Mouse (Mus musculus) forebrain, postnatal 0 days (tissue): ENCODE measurements around the gene Timm22. TPM values are rescaled to one million over a fixed set of nuclear protein-coding genes. Genes with fewer than 3 reads are reported as not detected.

Experiments
- ATAC-seq: fragments of 200-750 bp; cut with Nextera tagmentation; 2 replicates; pipeline ENCODE4 v1.8.0; 2017; ENCODE audit warnings: mild to moderate bottlenecking, moderate library complexity
- DNase-seq: peaks from one replicate; pipeline ENCODE4 v3.0.0-alpha.2; 2015
- H3K27ac ChIP-seq: fragments of 300-500 bp; sonication (generic); 2 replicates; pipeline ENCODE4 v1.5.1; 2014; ENCODE audit warnings: low read depth, mild to moderate bottlenecking, antibody characterized with exemption, low read length, moderate library complexity, mixed read lengths
- H3K27me3 ChIP-seq: fragments of 300-500 bp; sonication (generic); 2 replicates; pipeline ENCODE4 v1.6.1; 2014; ENCODE audit warnings: mild to moderate bottlenecking, low read length, mixed read lengths; ENCODE audit not compliant: insufficient read depth
- H3K36me3 ChIP-seq: fragments of 300-500 bp; sonication (generic); 2 replicates; pipeline ENCODE4 v1.6.1; 2014; ENCODE audit warnings: mild to moderate bottlenecking, moderate library complexity; ENCODE audit not compliant: insufficient read depth
- H3K4me1 ChIP-seq: fragments of 300-500 bp; sonication (generic); 2 replicates; pipeline ENCODE4 v1.6.1; 2014; ENCODE audit warnings: antibody characterized with exemption; ENCODE audit not compliant: insufficient read depth
- H3K4me2 ChIP-seq: fragments of 300-500 bp; sonication (generic); 2 replicates; pipeline ENCODE4 v1.6.1; 2014; ENCODE audit warnings: low read depth, mild to moderate bottlenecking, moderate library complexity
- H3K4me3 ChIP-seq: fragments of 300-500 bp; sonication (generic); 2 replicates; pipeline ENCODE4 v1.5.1; 2014; ENCODE audit warnings: low read depth, low read length, mixed read lengths
- H3K9ac ChIP-seq: fragments of 300-500 bp; sonication (generic); 2 replicates; pipeline ENCODE4 v1.6.1; 2014; ENCODE audit warnings: mild to moderate bottlenecking
- H3K9me3 ChIP-seq: fragments of 300-500 bp; sonication (generic); 2 replicates; pipeline ENCODE4 v1.6.1; 2016; ENCODE audit warnings: low read length
- CTCF ChIP-seq: sonication (generic); IDR thresholded peaks from 2 replicates; pipeline ENCODE4 v1.5.1; 2016; ENCODE audit warnings: antibody characterized with exemption, control low read depth, low read depth
- WGBS: fragments of 180-500 bp; shearing (Covaris S2); extraction: QIAGEN DNeasy Blood & Tissue Kit; methylation state at CpG from one replicate; pipeline ENCODE4 v1.1.7; 2014; 5-methylcytosine and 5-hydroxymethylcytosine counted together
- polyA plus RNA-seq: library from polyadenylated mRNA; unstranded; fragments of >200 nt; fragmentation: Nextera tagmentation; extraction: Ambion mirVana; gene quantifications from 2 replicates; pipeline ENCODE4 v1.2.1, GENCODE M21; 2015
- total RNA-seq: library from RNA; depleted of rRNA; stranded (reverse); fragments of >200 nt; gene quantifications from 2 replicates; pipeline ENCODE4 v1.2.3, GENCODE M21; 2014

The Timm22 gene
- total and polyA plus RNA-seq, 2 experiments from 2014 or later = 56.6 to 98.2 TPM

DNA sequence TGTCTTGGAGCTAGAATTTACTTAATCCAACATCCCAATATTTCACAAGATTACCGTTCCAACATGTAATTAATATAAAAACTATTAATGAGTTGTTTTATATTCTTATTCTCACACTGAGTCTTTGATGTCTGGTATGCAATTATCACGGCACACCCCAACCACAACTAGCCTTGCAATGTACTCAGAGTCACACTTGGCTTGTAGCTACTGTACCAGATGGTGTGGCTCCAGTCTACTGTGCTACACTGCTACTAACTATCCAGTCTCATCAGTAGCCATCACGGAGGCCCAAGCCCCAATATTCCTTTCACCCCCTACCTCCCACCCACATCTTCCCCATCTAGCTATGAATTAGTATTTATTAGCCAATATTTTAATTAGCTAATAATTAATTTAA is 30.3 kb upstream of the Timm22 start:
- no peaks in the 10 kb centered on the region for H3K36me3 ChIP-seq
- H3K9me3 ChIP-seq = no peaks in the 10 kb centered on the region
- ATAC-seq (no peak), DNase-seq (no peak)
- no peak overlapping the region for H3K4me2 ChIP-seq
- TF ChIP-seq CTCF = no peak
- WGBS = 64% methylated on average over 3 of the region's 3 CpGs
- H3K27me3 ChIP-seq = no peaks in the 10 kb centered on the region; the same call in 1 of the 2 replicates
- H3K4me1 ChIP-seq = no peaks in the 10 kb centered on the region
- no peak overlapping the region for H3K27ac ChIP-seq
- H3K9ac ChIP-seq = no peak overlapping the region
- no peak overlapping the region for H3K4me3 ChIP-seq

GRCm38 (mm10) chr11:76379921-76380544 is 26.7 kb upstream of the Timm22 start:
- Histone ChIP-seq H3K36me3 (no peaks in the 10 kb centered on the region), H3K4me3 (no peak overlapping the region), H3K9me3 (no peaks in the 10 kb centered on the region), H3K27ac (no peak overlapping the region), H3K9ac (no peak overlapping the region), H3K4me1 (no peaks in the 10 kb centered on the region), H3K4me2 (no peak overlapping the region), H3K27me3 (no peaks in the 10 kb centered on the region; the same call in 1 of the 2 replicates)
- no peak for TF ChIP-seq CTCF
- 48% methylated on average over 11 of the region's 11 CpGs for WGBS
- no peak for DNase-seq
- no peak for ATAC-seq

DNA sequence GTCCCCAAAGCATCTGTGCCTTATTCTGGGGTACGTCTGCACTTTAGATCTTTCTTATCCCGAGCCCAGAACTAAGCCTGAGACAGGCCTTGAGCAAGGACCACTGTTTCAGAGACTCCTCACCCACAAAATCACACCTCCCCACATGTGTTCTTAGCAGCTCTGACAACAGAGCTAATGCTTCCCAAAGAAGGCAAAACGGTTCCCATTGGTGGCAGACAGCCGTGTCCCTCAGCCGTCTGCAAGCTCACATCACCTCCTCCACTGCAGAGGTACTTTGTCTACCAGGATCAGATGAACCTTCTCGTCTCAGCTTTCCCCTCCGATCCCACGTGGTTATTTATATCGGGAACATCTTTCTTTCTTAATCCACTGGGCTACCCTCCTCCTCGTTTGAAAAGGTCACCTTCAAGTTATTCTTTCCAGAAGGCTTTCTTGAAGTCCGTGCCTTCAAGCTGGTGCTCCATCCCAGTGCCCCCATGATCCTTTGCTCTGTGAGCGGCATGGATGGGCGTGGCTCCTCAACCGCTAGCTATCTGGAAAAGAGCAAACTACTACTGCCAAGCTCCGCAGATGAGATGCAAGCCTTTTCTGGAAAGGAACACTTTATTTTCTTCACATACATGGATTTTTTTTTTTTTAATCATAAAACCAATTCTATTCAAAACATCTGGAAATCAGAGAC is 25.4 kb upstream of the Timm22 start:
- ATAC-seq (no peak), DNase-seq (no peak)
- Histone ChIP-seq H3K9ac (no peak overlapping the region), H3K27me3 (no peaks in the 10 kb centered on the region; the same call in 1 of the 2 replicates), H3K27ac (no peak overlapping the region), H3K4me2 (no peak overlapping the region), H3K36me3 (no peaks in the 10 kb centered on the region), H3K4me3 (no peak overlapping the region), H3K9me3 (no peaks in the 10 kb centered on the region), H3K4me1 (no peaks in the 10 kb centered on the region)
- WGBS = 83% methylated on average over 15 of the region's 15 CpGs
- TF ChIP-seq CTCF = no peak

DNA sequence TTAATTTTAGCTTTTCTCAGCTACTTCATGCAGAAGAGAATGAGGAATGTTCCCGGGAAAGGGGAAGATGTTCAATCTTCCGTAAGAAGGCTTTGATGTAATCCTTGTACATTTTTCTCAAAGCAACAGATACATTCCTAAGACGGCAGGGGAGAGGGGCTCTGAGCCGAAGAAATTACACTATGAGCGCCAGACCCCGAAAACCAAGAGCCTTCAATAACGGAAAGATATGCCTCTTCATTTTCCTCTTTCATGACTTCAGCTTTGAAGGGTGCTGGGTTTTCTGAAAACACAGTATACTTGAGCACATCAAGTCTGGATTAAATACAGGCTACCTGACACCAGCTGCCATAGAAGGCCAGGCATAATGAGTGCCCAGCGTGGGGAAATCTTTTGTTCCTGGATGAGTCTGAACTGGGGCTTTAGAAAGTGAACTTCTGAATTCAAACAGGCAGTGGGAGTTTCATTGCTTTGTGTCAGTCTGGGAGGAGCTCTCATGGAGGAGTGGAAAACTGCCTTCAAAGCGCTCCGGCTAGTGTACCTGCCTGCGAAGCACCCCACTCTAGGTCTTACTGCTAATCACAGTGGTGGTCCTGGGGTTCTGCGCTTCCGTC is 23.9 kb upstream of the Timm22 start:
- Histone ChIP-seq H3K4me2 (no peak overlapping the region), H3K36me3 (no peaks in the 10 kb centered on the region), H3K27ac (no peak overlapping the region), H3K4me3 (no peak overlapping the region), H3K27me3 (no peaks in the 10 kb centered on the region), H3K9me3 (no peaks in the 10 kb centered on the region), H3K9ac (no peak overlapping the region), H3K4me1 (no peaks in the 10 kb centered on the region)
- no peak for DNase-seq
- no peak for TF ChIP-seq CTCF
- WGBS = 16% methylated on average over 13 of the region's 13 CpGs
- ATAC-seq = no peak

GRCm38 (mm10) chr11:76384307-76384706 is 22.4 kb upstream of the Timm22 start:
- Histone ChIP-seq H3K27me3 (no peaks in the 10 kb centered on the region), H3K4me1 (no peaks in the 10 kb centered on the region), H3K9ac (no peak overlapping the region), H3K9me3 (no peaks in the 10 kb centered on the region), H3K4me3 (no peak overlapping the region), H3K27ac (no peak overlapping the region), H3K4me2 (no peak overlapping the region), H3K36me3 (no peaks in the 10 kb centered on the region)
- DNase-seq (peak; percentile 58), ATAC-seq (no peak)
- no peak for TF ChIP-seq CTCF
- WGBS = 32% methylated on average over 5 of the region's 5 CpGs

DNA sequence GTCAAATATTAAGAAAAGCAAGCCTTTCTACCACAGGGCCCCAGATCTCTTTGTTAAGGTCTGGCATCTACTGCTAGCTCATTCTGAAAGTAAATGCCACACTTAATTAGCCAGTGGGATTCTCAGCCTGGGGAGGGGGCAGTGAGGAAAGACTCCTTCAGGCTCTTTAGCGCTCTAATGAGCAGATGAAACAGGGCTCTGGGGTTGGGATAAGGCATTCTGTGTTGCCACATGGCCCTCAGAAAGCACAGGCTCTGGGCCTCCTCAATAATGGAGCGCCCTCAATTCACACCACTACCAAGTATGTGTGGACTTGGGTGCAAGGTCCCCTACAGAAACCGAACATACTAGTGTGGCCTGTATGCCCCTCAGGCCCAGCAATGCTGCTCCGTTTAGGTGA is 21.7 kb upstream of the Timm22 start:
- peak; percentile 47 for ATAC-seq
- Histone ChIP-seq H3K4me2 (no peak overlapping the region), H3K4me3 (no peak overlapping the region), H3K9me3 (no peaks in the 10 kb centered on the region), H3K4me1 (no peaks in the 10 kb centered on the region), H3K27me3 (no peaks in the 10 kb centered on the region), H3K36me3 (no peaks in the 10 kb centered on the region), H3K27ac (0 out of 2 replicates have a peak overlapping the region, but pooled peaks have one; percentile 23), H3K9ac (no peak overlapping the region)
- no peak for DNase-seq
- WGBS = 27% methylated on average over 4 of the region's 4 CpGs
- no peak for TF ChIP-seq CTCF

- no peak for DNase-seq
- H3K27ac ChIP-seq = no peak overlapping the region
- TF ChIP-seq CTCF = no peak
- 23% methylated on average over 3 of the region's 3 CpGs for WGBS
- ATAC-seq = no peak
- H3K9ac ChIP-seq = no peak overlapping the region
- H3K27me3 ChIP-seq = no peaks in the 10 kb centered on the region
- H3K4me1 ChIP-seq = no peaks in the 10 kb centered on the region
- H3K4me2 ChIP-seq = no peak overlapping the region
- no peaks in the 10 kb centered on the region for H3K9me3 ChIP-seq
- H3K36me3 ChIP-seq = no peaks in the 10 kb centered on the region
- no peak overlapping the region for H3K4me3 ChIP-seq
These were observed 21.0 kb upstream of the Timm22 start for GRCm38 (mm10) chr11:76385746-76386145.
